Mouse (Mus musculus) spleen, adult 10 weeks (tissue): ENCODE results near the gene Pex19. TPM values are rescaled to one million over a fixed set of nuclear protein-coding genes. Genes with fewer than 3 reads are reported as not detected.

Source experiments
- polyA plus RNA-seq: library from polyadenylated mRNA; stranded (reverse); fragments of 350-450 nt; fragmentation: Illumina TruSeq; extraction: RNeasy Lipid Tissue Mini Kit (QIAGEN cat#74804); gene quantifications from one replicate; pipeline ENCODE4 v1.2.3, GENCODE M21; 2015; ENCODE audit warnings: low replicate concordance; ENCODE audit not compliant: insufficient read depth

Pex19 gene
- polyA plus RNA-seq = 45.3 TPM

GRCm38 (mm10) chr1:172126376-172127347, at the start of gene Pex19:
Gene Pex19 (plus strand): TSS chr1:172126755.

GRCm38 (mm10) chr1:172082101-172082898, 44.3 kb upstream of the Pex19 start, which contains the start of the genes Copa and Ncstn:
Gene Copa (plus strand): TSS chr1:172082529.
Gene Ncstn (minus strand): TSS chr1:172082795.

GRCm38 (mm10) chr1:172147835-172148278, 21.3 kb downstream of the Pex19 start, which contains the start of gene Dcaf8:
Gene Dcaf8 (plus strand): TSS chr1:172148084.

Other genes with a start within 250 kb of the Pex19 start
- gene Gm10521, start 231.1 kb upstream of the Pex19 start, polyA plus RNA-seq = 22.7 TPM
- 156 TPM for gene Slamf6, start 209.2 kb upstream of the Pex19 start, polyA plus RNA-seq
- 3.0 TPM for gene Vangl2, start 98.3 kb upstream of the Pex19 start, polyA plus RNA-seq
- not detected for gene Nhlh1, start 69.2 kb upstream of the Pex19 start, polyA plus RNA-seq
- gene Copa, start 44.2 kb upstream of the Pex19 start, polyA plus RNA-seq = 204 TPM
- 79.4 TPM for gene Ncstn, start 44.0 kb upstream of the Pex19 start, polyA plus RNA-seq
- 98.3 TPM for gene Dcaf8, start 21.3 kb downstream of the Pex19 start, polyA plus RNA-seq
- gene Pea15a, start 80.0 kb downstream of the Pex19 start, polyA plus RNA-seq = 108 TPM
- 0.29 TPM for gene Casq1, start 93.1 kb downstream of the Pex19 start, polyA plus RNA-seq
- 0.07 TPM for gene Atp1a4, start 131.7 kb downstream of the Pex19 start, polyA plus RNA-seq
- gene Igsf8, start 134.9 kb downstream of the Pex19 start, polyA plus RNA-seq = 10.4 TPM
- 3.0 TPM for gene Atp1a2, start 171.3 kb downstream of the Pex19 start, polyA plus RNA-seq
- 1.7 TPM for gene Kcnj9, start 202.6 kb downstream of the Pex19 start, polyA plus RNA-seq
- 23.5 TPM for gene Kcnj10, start 214.5 kb downstream of the Pex19 start, polyA plus RNA-seq
- gene Pigm, start 249.8 kb downstream of the Pex19 start, polyA plus RNA-seq = 33.5 TPM